Mouse (Mus musculus) urinary bladder, postnatal 4 days (tissue): Measurements from ENCODE around the gene Jmjd1c.
A peak's percentile ranks its signal among the peaks of the same experiment; 100 is the strongest.

Experiments used
- DNase-seq, 2 experiments: peaks; one replicate each; pipeline ENCODE4 v3.0.0; 2021 to 2022; ENCODE audit warnings: low spot score in 2 of 2

Jmjd1c gene

GRCm38 (mm10) chr10:67095798-67096620, at the start of gene Jmjd1c:
Gene Jmjd1c, plus strand, starts transcription at chr10:67096125.
- DNase-seq, result peak; percentile 72 to 75

GRCm38 (mm10) chr10:67047712-67048645, 47.9 kb upstream of the Jmjd1c start:
- DNase-seq, result no peak

- DNase-seq, result no peak
Observed at GRCm38 (mm10) chr10:67048871-67049615, 46.9 kb upstream of the Jmjd1c start.

- DNase-seq, result no peak
Observed at GRCm38 (mm10) chr10:67049621-67050020, 46.3 kb upstream of the Jmjd1c start.

GRCm38 (mm10) chr10:67050766-67051165, 45.2 kb upstream of the Jmjd1c start:
- no peak for DNase-seq

- no peak for DNase-seq
Observed at GRCm38 (mm10) chr10:67051466-67051865, 44.5 kb upstream of the Jmjd1c start.

GRCm38 (mm10) chr10:67052429-67052828, 43.5 kb upstream of the Jmjd1c start:
- no peak for DNase-seq

GRCm38 (mm10) chr10:67053475-67053874, 42.5 kb upstream of the Jmjd1c start:
- no peak for DNase-seq

- no peak for DNase-seq
Observed at GRCm38 (mm10) chr10:67055867-67056856, 39.8 kb upstream of the Jmjd1c start.

GRCm38 (mm10) chr10:67057208-67057607, 38.7 kb upstream of the Jmjd1c start:
- no peak for DNase-seq

GRCm38 (mm10) chr10:67057696-67058095, 38.2 kb upstream of the Jmjd1c start:
- no peak for DNase-seq

GRCm38 (mm10) chr10:67058297-67058696, 37.6 kb upstream of the Jmjd1c start:
- DNase-seq, result peak in 1 of 2 experiments; percentile 39

- no peak for DNase-seq
Observed at GRCm38 (mm10) chr10:67058702-67059101, 37.2 kb upstream of the Jmjd1c start.

- no peak for DNase-seq
Observed at GRCm38 (mm10) chr10:67061367-67061801, 34.5 kb upstream of the Jmjd1c start.

- DNase-seq, result no peak
Observed at GRCm38 (mm10) chr10:67061823-67062222, 34.1 kb upstream of the Jmjd1c start.

- DNase-seq, result no peak
Observed at GRCm38 (mm10) chr10:67065277-67065887, 30.5 kb upstream of the Jmjd1c start.

- no peak for DNase-seq
Observed at GRCm38 (mm10) chr10:67065927-67066326, 30.0 kb upstream of the Jmjd1c start.

GRCm38 (mm10) chr10:67066421-67066820, 29.5 kb upstream of the Jmjd1c start:
- DNase-seq, result no peak

- DNase-seq, result no peak
Observed at GRCm38 (mm10) chr10:67069013-67069412, 26.9 kb upstream of the Jmjd1c start.

- no peak for DNase-seq
Observed at GRCm38 (mm10) chr10:67071389-67071788, 24.5 kb upstream of the Jmjd1c start.
